Mouse (Mus musculus): ENCODE results near the gene Dhdh. TPM values are rescaled to one million over a fixed set of nuclear protein-coding genes. Genes with fewer than 3 reads are reported as not detected.
A peak's percentile ranks its signal among the peaks of the same experiment; 100 is the strongest.

The Dhdh gene
- polyA plus RNA-seq, 1 experiment: 0.29 TPM

DNA sequence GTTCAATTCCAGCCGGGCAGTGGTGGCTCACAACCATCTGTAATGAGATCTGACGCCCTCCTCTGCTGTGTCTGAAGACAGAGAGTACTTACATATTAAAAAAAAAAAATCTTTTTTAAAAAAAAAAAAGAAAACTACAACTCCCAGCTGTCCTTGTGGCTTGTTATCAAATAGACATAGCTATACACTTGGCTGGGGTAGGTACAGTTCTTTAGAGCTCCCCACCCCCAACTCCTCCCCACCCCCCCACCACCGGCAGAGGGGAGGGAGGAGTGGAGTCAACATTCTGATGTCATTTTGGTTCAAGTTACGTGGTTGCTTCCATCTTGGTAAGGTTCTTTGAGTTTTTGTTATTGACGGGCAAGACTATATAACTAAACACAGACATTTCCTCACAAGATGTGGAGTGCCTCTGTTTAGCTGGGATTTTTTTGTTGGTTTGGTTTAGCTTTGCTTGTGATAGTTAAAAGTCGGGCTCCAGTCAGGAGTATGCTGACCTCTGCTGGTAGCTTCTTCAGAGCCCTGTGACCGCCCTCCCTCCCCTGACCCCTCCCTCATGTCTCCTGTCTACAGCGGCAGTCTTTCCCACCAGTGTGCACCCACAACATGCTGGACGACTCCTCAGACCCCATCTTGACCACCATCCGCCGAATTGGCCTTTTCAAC, 41.1 kb downstream of the Dhdh start:
- no peak for TF ChIP-seq GATA1 (IDR thresholded peaks at IDR 0.05; ENCODE audit: low read length)

DNA sequence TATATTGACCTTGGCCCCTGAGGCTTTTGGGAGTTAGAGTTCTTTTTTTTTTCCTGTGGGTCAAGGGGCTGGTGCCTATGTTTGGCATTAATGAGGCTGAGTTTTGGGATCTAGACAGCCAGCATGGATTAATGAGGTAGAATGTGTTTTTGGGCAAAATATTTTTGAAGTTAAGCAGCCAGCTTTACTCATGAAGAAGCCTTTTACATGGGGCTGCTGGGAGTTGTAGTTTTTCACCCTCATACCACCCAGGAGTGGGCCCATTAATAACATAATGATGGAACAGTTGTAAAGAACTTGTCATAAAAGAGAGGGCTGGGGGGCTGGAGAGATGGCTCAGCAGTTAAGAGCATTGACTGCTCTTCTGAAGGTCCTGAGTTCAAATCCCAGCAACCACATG, 42.0 kb downstream of the Dhdh start:
- no peak for TF ChIP-seq GATA1 (IDR thresholded peaks at IDR 0.05; ENCODE audit: low read length)

DNA sequence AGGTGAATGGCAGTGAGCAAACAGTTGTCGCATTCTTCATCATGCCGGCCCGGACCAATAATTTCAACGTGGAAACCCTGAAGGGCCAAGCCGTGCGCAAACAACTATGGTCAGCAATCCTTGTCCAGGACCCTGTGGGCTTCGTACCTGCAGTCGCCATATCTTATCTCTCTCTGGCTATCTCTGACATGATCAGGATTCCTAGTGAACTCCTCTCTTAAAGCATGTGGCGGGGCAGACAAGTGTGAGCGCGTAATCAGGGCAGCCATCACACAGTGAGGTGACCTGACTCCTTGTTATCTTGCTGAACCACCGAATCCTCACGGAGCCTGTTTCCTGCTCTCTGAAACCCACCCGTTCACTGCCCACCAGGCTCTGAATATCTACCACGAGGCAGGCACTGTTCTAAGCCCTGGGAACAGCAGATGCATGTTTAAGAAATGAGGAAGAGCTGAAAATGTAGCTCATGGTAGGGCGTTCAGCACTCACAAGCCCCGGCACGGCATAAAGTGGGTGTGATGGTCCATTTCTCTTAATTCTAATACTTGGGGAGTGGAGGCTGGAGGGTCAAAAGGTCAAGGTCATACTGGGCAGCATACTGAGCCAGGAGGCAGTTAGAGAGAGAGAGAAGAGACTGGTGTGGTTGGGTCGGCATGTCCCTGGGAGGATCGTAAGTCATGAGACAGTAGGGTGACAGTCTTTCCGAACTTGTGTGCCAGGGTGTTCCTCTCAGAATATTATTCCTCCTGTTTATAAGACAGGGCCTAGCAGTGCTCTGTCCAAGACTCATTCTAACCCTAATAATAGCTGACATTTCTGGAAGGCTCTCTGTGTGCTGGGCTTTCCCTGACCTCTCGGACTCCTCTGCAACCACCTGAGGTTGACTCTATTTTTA, 44.8 kb downstream of the Dhdh start:
- TF ChIP-seq GATA1 (IDR thresholded peaks at IDR 0.05; ENCODE audit: low read length): peak; percentile 88

DNA sequence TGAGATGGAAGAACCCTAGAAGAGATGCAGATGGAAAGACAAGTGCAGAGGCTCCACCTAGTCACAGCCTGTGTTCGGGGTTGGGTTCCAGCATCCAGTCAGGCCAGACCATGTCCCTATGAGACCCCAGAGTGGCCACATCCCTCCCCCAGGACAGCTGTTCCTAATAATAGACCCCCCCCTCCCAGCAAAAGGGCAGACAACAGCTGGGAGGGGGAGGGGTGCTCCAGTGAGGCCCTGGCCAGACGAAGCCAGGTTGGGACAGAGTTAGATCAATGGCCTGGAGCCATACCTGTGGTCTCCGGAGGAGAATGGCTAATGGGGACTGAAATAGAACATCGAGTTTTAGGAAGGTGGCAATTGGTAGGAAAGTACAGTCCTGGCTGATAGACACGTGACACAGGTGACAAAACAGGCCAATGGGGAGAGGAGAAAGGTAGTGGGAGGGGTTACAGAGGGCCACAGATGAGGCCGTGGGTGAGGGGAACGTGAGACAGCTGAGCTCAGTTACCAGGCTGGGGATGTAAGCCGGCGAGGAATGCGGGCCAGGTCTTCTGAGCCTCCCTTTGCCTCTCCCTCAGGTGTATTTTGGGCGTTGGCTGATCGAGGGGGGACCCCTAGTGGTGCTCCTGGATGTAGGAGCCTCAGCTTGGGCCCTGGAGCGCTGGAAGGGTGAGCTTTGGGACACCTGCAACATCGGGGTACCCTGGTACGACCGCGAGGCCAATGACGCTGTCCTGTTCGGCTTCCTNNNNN, 50.9 kb downstream of the Dhdh start, which contains the start of gene Ruvbl2:
Gene Ruvbl2, minus strand, starts transcription at position 576 of the 756 bp plus-strand sequence.
- no peak for TF ChIP-seq GATA1 (IDR thresholded peaks at IDR 0.05; ENCODE audit: low read length)

DNA sequence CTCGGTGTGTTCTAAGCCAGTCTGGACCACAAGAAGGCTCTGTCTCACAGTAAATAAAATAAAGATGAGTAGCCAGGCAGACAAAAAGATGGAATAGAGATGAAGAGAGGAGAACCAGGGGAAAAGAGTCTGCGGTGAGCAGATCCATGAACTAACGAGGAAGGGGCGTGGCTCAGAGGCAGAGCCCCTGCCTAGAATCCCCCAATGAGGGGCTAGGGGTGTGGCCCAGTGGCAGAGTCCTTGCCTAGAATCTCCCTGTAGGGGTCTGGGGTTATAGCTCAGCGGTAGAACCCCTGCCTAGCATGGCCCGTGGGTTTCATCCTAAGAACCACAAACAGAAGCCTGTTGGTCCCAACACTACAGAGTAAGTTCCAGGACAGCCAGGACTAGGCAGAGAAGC, 51.6 kb downstream of the Dhdh start:
- TF ChIP-seq GATA1 (IDR thresholded peaks at IDR 0.05; ENCODE audit: low read length): no peak

DNA sequence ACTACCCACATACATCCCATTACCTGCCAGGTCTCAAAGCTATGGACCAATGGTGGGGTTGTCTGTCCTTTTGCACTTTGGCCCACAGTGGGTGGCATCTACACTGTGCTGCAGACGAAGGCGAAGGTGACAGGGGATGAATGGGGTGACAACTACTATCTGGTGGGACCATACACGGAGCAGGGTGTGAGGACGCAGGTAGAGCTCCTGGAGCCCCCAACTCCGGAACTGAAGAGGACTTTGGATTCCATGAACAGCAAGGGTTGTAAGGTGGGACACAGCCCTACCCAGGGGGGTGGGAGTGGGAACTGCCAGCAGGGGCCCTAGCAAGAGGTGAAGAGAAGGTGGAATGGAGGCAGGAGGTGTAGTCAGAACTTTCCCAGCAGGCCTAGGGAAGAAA, 52.2 kb downstream of the Dhdh start:
- TF ChIP-seq GATA1 (IDR thresholded peaks at IDR 0.05; ENCODE audit: low read length): no peak

DNA sequence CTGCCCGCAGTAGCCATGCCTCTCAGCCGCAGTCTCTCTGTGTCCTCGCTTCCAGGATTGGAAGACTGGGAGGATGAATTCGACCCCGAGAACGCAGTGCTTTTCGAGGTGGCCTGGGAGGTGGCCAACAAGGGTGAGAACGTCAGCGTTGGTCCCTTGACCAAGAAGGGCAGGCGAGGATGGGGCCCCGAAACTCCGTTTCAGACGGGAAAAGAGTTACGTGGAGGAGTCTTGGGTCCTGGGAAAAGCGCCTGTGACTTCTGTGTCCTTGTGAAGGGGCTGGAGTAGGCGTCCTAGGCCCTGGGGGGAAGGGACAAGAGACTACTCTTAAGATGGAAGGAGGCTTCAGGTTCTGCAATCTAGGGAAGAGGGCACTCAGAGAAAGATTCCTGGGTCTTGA, 53.6 kb downstream of the Dhdh start:
- TF ChIP-seq GATA1 (IDR thresholded peaks at IDR 0.05; ENCODE audit: low read length): no peak

DNA sequence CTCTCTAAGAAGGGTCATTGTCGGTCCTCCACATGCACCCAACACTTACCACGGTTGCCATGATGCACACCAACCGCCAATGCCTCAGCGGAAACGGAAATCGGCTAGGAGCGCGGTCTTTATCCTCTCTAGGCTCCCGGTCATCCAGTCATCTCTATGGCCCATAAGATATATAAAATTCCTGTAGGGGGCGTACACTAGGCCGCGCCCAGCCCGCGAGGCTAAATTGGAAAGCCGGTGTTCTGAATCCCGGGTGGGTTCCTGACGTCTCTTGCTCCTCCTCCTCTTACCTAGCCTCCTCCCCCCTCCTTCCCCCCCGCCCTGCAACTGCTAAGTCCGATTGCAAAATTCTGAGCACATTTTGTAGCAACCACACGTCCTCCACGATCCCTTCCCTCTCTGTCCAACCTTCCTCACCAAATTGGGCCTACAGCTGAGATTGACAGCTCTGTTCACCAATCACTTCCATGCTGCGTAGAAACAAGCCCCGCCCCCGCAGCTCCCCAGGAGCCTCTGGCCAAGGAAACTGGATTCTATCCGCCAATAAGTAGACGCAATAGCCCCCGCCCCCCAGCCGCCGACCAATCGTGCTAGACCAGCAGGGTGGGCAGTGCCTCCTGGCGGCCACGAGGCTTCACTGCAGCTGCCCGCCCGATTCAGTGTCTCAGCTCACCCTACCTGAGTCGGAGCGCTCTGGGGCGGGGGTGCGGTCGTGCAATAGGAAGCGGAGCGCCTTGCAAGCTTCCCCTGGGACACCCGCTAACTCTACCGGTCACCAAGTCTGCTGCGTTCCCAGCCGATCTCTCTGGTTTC, 54.2 kb downstream of the Dhdh start, which contains the start of gene Gys1:
Gene Gys1, plus strand, starts transcription at position 642 of the 813 bp plus-strand sequence.
- TF ChIP-seq GATA1 (IDR thresholded peaks at IDR 0.05; ENCODE audit: low read length): no peak

DNA sequence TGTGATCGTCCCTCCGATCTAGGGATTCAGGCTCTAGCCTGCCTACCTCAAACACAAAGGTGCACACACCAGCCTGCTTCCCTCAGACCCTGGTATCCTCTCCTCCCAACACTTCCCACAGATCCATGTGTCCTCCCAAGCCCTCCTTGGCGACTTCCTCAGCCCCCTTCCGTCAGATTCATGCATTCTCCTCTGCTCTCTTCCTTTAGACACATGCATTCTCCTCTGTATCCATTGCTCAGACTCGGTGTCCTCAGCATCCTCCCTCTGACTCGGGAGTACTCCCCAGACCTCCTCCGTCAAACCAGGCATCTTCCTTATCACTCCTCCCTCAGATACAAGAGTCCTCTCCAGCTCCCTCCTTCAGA, 54.8 kb downstream of the Dhdh start:
- no peak for TF ChIP-seq GATA1 (IDR thresholded peaks at IDR 0.05; ENCODE audit: low read length)

DNA sequence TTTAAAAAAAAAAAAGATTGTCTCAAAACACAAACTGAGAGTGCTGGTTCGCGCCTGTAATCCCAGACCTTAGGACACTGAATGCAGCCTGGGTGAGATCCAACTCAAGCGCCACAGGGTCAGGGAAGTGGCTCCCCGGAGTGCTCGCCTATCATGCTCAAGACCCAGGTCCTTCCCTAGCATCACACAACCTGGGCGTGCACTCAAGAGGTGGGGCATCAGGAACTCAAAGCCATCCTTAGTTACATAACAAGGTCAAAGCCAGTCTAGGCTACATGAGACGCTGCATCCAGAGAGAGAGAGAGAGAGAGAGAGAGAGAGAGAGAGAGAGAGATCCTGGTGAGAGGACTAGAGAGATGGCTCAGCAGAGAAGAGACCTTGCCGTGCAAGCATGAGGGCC, 62.0 kb downstream of the Dhdh start:
- TF ChIP-seq GATA1 (IDR thresholded peaks at IDR 0.05; ENCODE audit: low read length): no peak

DNA sequence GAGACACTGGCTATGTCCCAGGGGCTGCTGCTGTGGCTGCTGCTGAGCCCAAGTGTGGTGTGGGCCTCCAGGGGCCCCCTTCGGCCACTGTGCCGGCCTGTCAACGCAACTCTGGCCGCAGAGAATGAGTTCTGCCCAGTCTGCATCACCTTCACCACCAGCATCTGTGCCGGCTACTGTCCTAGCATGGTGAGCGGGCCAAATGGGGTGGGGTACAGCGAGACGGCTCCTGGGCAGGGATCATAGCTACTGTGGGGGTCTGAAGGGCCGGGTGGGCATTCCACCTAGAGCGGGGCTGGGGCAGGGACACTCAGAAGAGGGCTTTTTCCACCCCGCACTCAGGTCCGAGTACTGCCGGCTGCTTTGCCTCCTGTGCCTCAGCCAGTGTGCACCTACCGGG, 67.4 kb downstream of the Dhdh start:
- TF ChIP-seq GATA1 (IDR thresholded peaks at IDR 0.05; ENCODE audit: low read length): no peak

Other genes with a start within 250 kb of the Dhdh start
- 96.2 and 133 TPM in 2 replicates for gene Cd37, start 249.7 kb downstream of the Dhdh start, polyA plus RNA-seq (2012)
- gene Slc6a16, start 247.7 kb downstream of the Dhdh start, polyA plus RNA-seq (2012): not detected in 2 replicates
- not detected in 2 replicates for gene Slc6a21, start 211.3 kb downstream of the Dhdh start, polyA plus RNA-seq (2012)
- 0.13 and 0.19 TPM in 2 replicates for gene Trpm4, start 155.0 kb downstream of the Dhdh start, polyA plus RNA-seq (2012)
- not detected in 2 replicates for gene Hrc, start 153.5 kb downstream of the Dhdh start, polyA plus RNA-seq (2012)
- 5.9 and 6.4 TPM in 2 replicates for gene Ppfia3, start 121.8 kb downstream of the Dhdh start, polyA plus RNA-seq (2012)
- 3.0 and 3.6 TPM in 2 replicates for gene Lin7b, start 118.2 kb downstream of the Dhdh start, polyA plus RNA-seq (2012)
- 1,207 and 1,386 TPM in 2 replicates for gene Snrnp70, start 93.1 kb downstream of the Dhdh start, polyA plus RNA-seq (2012)
- not detected in 2 replicates for gene Kcna7, start 83.2 kb downstream of the Dhdh start, polyA plus RNA-seq (2012)
- gene Ntf5, start 75.1 kb downstream of the Dhdh start, polyA plus RNA-seq (2012): 0.03 and 0.04 TPM in 2 replicates
- gene Lhb, start 68.0 kb downstream of the Dhdh start, polyA plus RNA-seq (2012): not detected in 2 replicates
- gene Gys1, start 54.0 kb downstream of the Dhdh start, polyA plus RNA-seq (2012): 28.8 TPM in 2 replicates
- 887 and 1,231 TPM in 2 replicates for gene Ruvbl2, start 50.7 kb downstream of the Dhdh start, polyA plus RNA-seq (2012)
- gene Ftl1, start 28.9 kb downstream of the Dhdh start, polyA plus RNA-seq (2012): 11,844 and 12,759 TPM in 2 replicates
- gene Bax, start 21.9 kb downstream of the Dhdh start, polyA plus RNA-seq (2012): 407 and 498 TPM in 2 replicates
- gene Tulp2, start 6.9 kb downstream of the Dhdh start, polyA plus RNA-seq (2012): 1.7 and 2.0 TPM in 2 replicates
- gene Gm45808, start 2.0 kb downstream of the Dhdh start, polyA plus RNA-seq (2012): not detected in 2 replicates
- 1,038 and 1,233 TPM in 2 replicates for gene Nucb1, start 21.6 kb upstream of the Dhdh start, polyA plus RNA-seq (2012)
- 87.1 and 135 TPM in 2 replicates for gene Ppp1r15a, start 37.5 kb upstream of the Dhdh start, polyA plus RNA-seq (2012)
- gene Plekha4, start 37.5 kb upstream of the Dhdh start, polyA plus RNA-seq (2012): 1.2 and 1.8 TPM in 2 replicates
- 10.6 and 11.5 TPM in 2 replicates for gene Hsd17b14, start 66.1 kb upstream of the Dhdh start, polyA plus RNA-seq (2012)
- gene Bcat2, start 81.3 kb upstream of the Dhdh start, polyA plus RNA-seq (2012): 83.5 and 192 TPM in 2 replicates
- gene Fgf21, start 126.7 kb upstream of the Dhdh start, polyA plus RNA-seq (2012): not detected in 2 replicates
- gene Fut1, start 128.5 kb upstream of the Dhdh start, polyA plus RNA-seq (2012): not detected in 2 replicates
- 0.11 and 0.14 TPM in 2 replicates for gene Izumo1, start 133.0 kb upstream of the Dhdh start, polyA plus RNA-seq (2012)
- gene Rasip1, start 138.7 kb upstream of the Dhdh start, polyA plus RNA-seq (2012): 1.2 and 1.6 TPM in 2 replicates
- gene Mamstr, start 151.2 kb upstream of the Dhdh start, polyA plus RNA-seq (2012): not detected in 2 replicates
- gene Fut2, start 177.6 kb upstream of the Dhdh start, polyA plus RNA-seq (2012): not detected in 2 replicates
- gene Ntn5, start 195.2 kb upstream of the Dhdh start, polyA plus RNA-seq (2012): 0.11 TPM in 1 of 2 replicates, not detected in the other
- gene Sec1, start 205.6 kb upstream of the Dhdh start, polyA plus RNA-seq (2012): not detected in 2 replicates
- 0.37 and 0.79 TPM in 2 replicates for gene Car11, start 211.0 kb upstream of the Dhdh start, polyA plus RNA-seq (2012)
- gene Dbp, start 216.3 kb upstream of the Dhdh start, polyA plus RNA-seq (2012): 22.4 and 28.4 TPM in 2 replicates
- 18,264 and 20,873 TPM in 2 replicates for gene Rpl18, start 226.7 kb upstream of the Dhdh start, polyA plus RNA-seq (2012)
- 172 and 187 TPM in 2 replicates for gene Sphk2, start 229.2 kb upstream of the Dhdh start, polyA plus RNA-seq (2012)
- gene Fam83e, start 232.4 kb upstream of the Dhdh start, polyA plus RNA-seq (2012): 1.2 TPM in 2 replicates
- gene Spaca4, start 237.0 kb upstream of the Dhdh start, polyA plus RNA-seq (2012): not detected in 2 replicates

Data from G1E-ER4 (cell line).